27 mouse cellular contexts compared by ENCODE assay signal in genomic region chr7:73625651-73626050, GRCm38 (mm10).
DNase-seq lines count a peak whose midpoint lies in the region; ATAC-seq and TF ChIP-seq lines count a peak whose summit lies in the region.
"Had no signal": no experiment of that assay in that cellular context is flagged by ENCODE, and none has a peak within 500 bp of the region (broad histone marks: within the 10 kb centered on the region; RNA-seq: fewer than 3 reads in every experiment).

No protein-coding gene starts in this region.

- H3K27ac ChIP-seq in gastrocnemius, adult 2 months = 0 out of 2 replicates have a peak overlapping the region, but pooled peaks have one; percentile 10
- 0 out of 2 replicates have a peak overlapping the region, but pooled peaks have one; percentile 24 for H3K27ac ChIP-seq in kidney, embryonic 15.5 days
- H3K27ac ChIP-seq in liver, adult 2 months (replicated peaks; ENCODE audit: insufficient read depth, low read depth, low read length) = no peak overlapping the region
- H3K27ac ChIP-seq in liver, postnatal 0 days (ENCODE audit: low read depth) = no peak overlapping the region
- H3K27ac ChIP-seq in limb, embryonic 14.5 days (replicated peaks; ENCODE audit: low read depth, low read length) = 0 out of 2 replicates have a peak overlapping the region, but pooled peaks have one; percentile 19
- H3K27ac ChIP-seq: embryonic facial prominence, embryonic 12.5 days; embryonic facial prominence, embryonic 15.5 days; heart, adult 2 months; heart, embryonic 10.5 days; heart, embryonic 13.5 days; hindbrain, embryonic 14.5 days had no signal

- ATAC-seq in kidney, embryonic 15.5 days (replicated peaks; ENCODE audit: low FRiP score) = no peak
- ATAC-seq in liver, postnatal 0 days = no peak
- no peak for ATAC-seq in limb, embryonic 14.5 days (ENCODE audit: low FRiP score, low read depth)
- ATAC-seq: forebrain, embryonic 14.5 days; forebrain, postnatal 0 days; Patski had no signal

- H3K79me2 ChIP-seq in liver, adult 2 months (ENCODE audit: control insufficient read depth, insufficient read depth, low read length) = peaks cover 5% of the 10 kb centered on the region; the same call in 1 of the 2 replicates

- no peaks in the 10 kb centered on the region for H3K27me3 ChIP-seq in kidney, embryonic 15.5 days
- no peaks in the 10 kb centered on the region for H3K27me3 ChIP-seq in liver, adult 2 months (ENCODE audit: control insufficient read depth, insufficient read depth, low read length)
- no peaks in the 10 kb centered on the region for H3K27me3 ChIP-seq in liver, postnatal 0 days (ENCODE audit: insufficient read depth, low read length)
- no peaks in the 10 kb centered on the region for H3K27me3 ChIP-seq in limb, embryonic 14.5 days (ENCODE audit: control insufficient read depth, insufficient read depth, low read length)
- H3K27me3 ChIP-seq: embryonic facial prominence, embryonic 12.5 days; embryonic facial prominence, embryonic 15.5 days; heart, embryonic 13.5 days; Patski had no signal

- H3K4me3 ChIP-seq in gastrocnemius, adult 2 months = no peak overlapping the region
- H3K4me3 ChIP-seq in kidney, embryonic 15.5 days (replicated peaks) = no peak overlapping the region
- no peak overlapping the region for H3K4me3 ChIP-seq in liver, adult 2 months (ENCODE audit: insufficient read depth, low read depth, low read length)
- no peak overlapping the region for H3K4me3 ChIP-seq in liver, postnatal 0 days (ENCODE audit: low read depth, low read length)
- H3K4me3 ChIP-seq in limb, embryonic 14.5 days (replicated peaks; ENCODE audit: low read length) = no peak overlapping the region
- H3K4me3 ChIP-seq: embryonic facial prominence, embryonic 12.5 days; embryonic facial prominence, embryonic 15.5 days; heart, adult 2 months; heart, embryonic 10.5 days; heart, embryonic 13.5 days had no signal

- H3K36me3 ChIP-seq in kidney, embryonic 15.5 days = no peaks in the 10 kb centered on the region
- H3K36me3 ChIP-seq in liver, adult 2 months (ENCODE audit: control insufficient read depth, insufficient read depth, low read length) = no peaks in the 10 kb centered on the region
- no peaks in the 10 kb centered on the region for H3K36me3 ChIP-seq in liver, postnatal 0 days (replicated peaks; ENCODE audit: insufficient read depth, low read length)
- H3K36me3 ChIP-seq in limb, embryonic 14.5 days (ENCODE audit: control insufficient read depth, insufficient read depth, low read length) = no peaks in the 10 kb centered on the region
- H3K36me3 ChIP-seq: embryonic facial prominence, embryonic 12.5 days; embryonic facial prominence, embryonic 15.5 days; G1E; heart, embryonic 10.5 days; heart, embryonic 13.5 days had no signal

- no peaks in the 10 kb centered on the region for H3K9me3 ChIP-seq in kidney, embryonic 15.5 days (replicated peaks)
- H3K9me3 ChIP-seq in liver, postnatal 0 days (ENCODE audit: low read length) = no peaks in the 10 kb centered on the region
- no peaks in the 10 kb centered on the region for H3K9me3 ChIP-seq in limb, embryonic 14.5 days (ENCODE audit: control insufficient read depth, low read length)
- H3K9me3 ChIP-seq: embryonic facial prominence, embryonic 12.5 days; embryonic facial prominence, embryonic 15.5 days; G1E; heart, embryonic 10.5 days; heart, embryonic 13.5 days had no signal

- H3K9ac ChIP-seq in kidney, embryonic 15.5 days = no peak overlapping the region
- no peak overlapping the region for H3K9ac ChIP-seq in liver, adult 2 months (ENCODE audit: low read depth, low read length)
- H3K9ac ChIP-seq in liver, postnatal 0 days (replicated peaks) = no peak overlapping the region
- H3K9ac ChIP-seq in limb, embryonic 14.5 days (ENCODE audit: low read depth, low read length, severe bottlenecking) = no peak overlapping the region
- H3K9ac ChIP-seq: embryonic facial prominence, embryonic 12.5 days; embryonic facial prominence, embryonic 15.5 days; forebrain, postnatal 0 days; heart, embryonic 13.5 days; hindbrain, embryonic 14.5 days had no signal

- no peak overlapping the region for H3K4me2 ChIP-seq in kidney, embryonic 15.5 days
- H3K4me2 ChIP-seq in liver, postnatal 0 days (ENCODE audit: low read depth, low read length) = no peak overlapping the region
- no peak overlapping the region for H3K4me2 ChIP-seq in limb, embryonic 14.5 days (replicated peaks; ENCODE audit: low read depth, low read length, severe bottlenecking)
- H3K4me2 ChIP-seq: embryonic facial prominence, embryonic 12.5 days; embryonic facial prominence, embryonic 15.5 days; heart, embryonic 13.5 days; hindbrain, embryonic 14.5 days had no signal

- TF ChIP-seq POLR2A in liver, adult 2 months (IDR thresholded peaks at IDR 0.05; ENCODE audit: extremely low read depth, insufficient read depth, low read length) = no peak
- no peak for TF ChIP-seq POLR2A in limb, embryonic 14.5 days (IDR thresholded peaks at IDR 0.05; ENCODE audit: borderline replicate concordance, extremely low read depth, insufficient read depth, insufficient read length)

- TF ChIP-seq EP300 in liver, postnatal 0 days (IDR thresholded peaks at IDR 0.05; ENCODE audit: low read depth) = no peak

- H3K4me1 ChIP-seq in kidney, embryonic 15.5 days = peaks cover 31% of the 10 kb centered on the region
- peaks cover 8% of the 10 kb centered on the region for H3K4me1 ChIP-seq in liver, adult 2 months (ENCODE audit: control insufficient read depth, insufficient read depth, low read length)
- peaks cover 16% of the 10 kb centered on the region for H3K4me1 ChIP-seq in liver, postnatal 0 days (ENCODE audit: insufficient read depth)
- H3K4me1 ChIP-seq in limb, embryonic 14.5 days (ENCODE audit: control insufficient read depth, insufficient read depth, low read length) = peaks cover 16% of the 10 kb centered on the region

- no peak for TF ChIP-seq CTCF in gastrocnemius, adult 2 months (IDR thresholded peaks at IDR 0.05)
- no peak for TF ChIP-seq CTCF in liver, adult 2 months (IDR thresholded peaks at IDR 0.05; ENCODE audit: low read depth, low read length)
- TF ChIP-seq CTCF in liver, postnatal 0 days (IDR thresholded peaks at IDR 0.05; ENCODE audit: low read depth) = no peak

- no peak for DNase-seq in gastrocnemius, adult 2 months
- no peak for DNase-seq in gastrocnemius, adult 8-10 months (ENCODE audit: low spot score in 2 of 2)
- no peak for DNase-seq in kidney, postnatal 4 days
- DNase-seq in liver, adult 2 months (ENCODE audit: extremely low read depth, low read depth, low spot score) = peak; percentile 49
- no peak for DNase-seq in liver, postnatal 0 days
- no peak for DNase-seq in limb, embryonic 14.5 days (ENCODE audit: low spot score)
- DNase-seq in left cerebral cortex, postnatal 14 days (ENCODE audit: low spot score in 2 of 2) = no peak
- DNase-seq: adrenal gland, postnatal 10 days; adrenal gland, postnatal 36 days; cerebellum, adult 2 months; cerebellum, adult 9-11 months; cerebellum, postnatal 25 days; forebrain, postnatal 0 days; gastrocnemius, postnatal 10 days; gastrocnemius, postnatal 36 days; heart, adult 2 months; heart, postnatal 14 days; heart, postnatal 4 days had no signal

- intact Hi-C loops in gastrocnemius, adult 2 months (cut with DNase I) = no loop called here
- intact Hi-C loops in left cerebral cortex, postnatal 14 days (cut with DNase I) = loop anchor here (5.0 kb wide), 1 partner anchor 173 kb away; no protein-coding TSS in a partner anchor

Comparison
In these comparisons a context has a peak if more than half of its experiments do, and no peak if none do; other contexts are left out.
1. H3K27ac ChIP-seq: peak in gastrocnemius, adult 2 months (single experiment), kidney, embryonic 15.5 days (single experiment) and limb, embryonic 14.5 days (single experiment); none in liver, adult 2 months (single experiment) and liver, postnatal 0 days (single experiment).